Mouse (Mus musculus) natural killer cell, adult 2 months (primary cell): ENCODE results near the gene Tra2a.
A peak's percentile ranks its signal among the peaks of the same experiment; 100 is the strongest.
"Not testable (repeated sequence)": the region's sequence is repeated elsewhere in the genome, so short reads cannot be mapped to it uniquely, and the experiment has no call there.

Experiments
- DNase-seq, 2 experiments: peaks; one replicate each; pipeline ENCODE4 v3.0.0; 2022; ENCODE audit warnings: low spot score in 2 of 2

Gene Tra2a

DNA sequence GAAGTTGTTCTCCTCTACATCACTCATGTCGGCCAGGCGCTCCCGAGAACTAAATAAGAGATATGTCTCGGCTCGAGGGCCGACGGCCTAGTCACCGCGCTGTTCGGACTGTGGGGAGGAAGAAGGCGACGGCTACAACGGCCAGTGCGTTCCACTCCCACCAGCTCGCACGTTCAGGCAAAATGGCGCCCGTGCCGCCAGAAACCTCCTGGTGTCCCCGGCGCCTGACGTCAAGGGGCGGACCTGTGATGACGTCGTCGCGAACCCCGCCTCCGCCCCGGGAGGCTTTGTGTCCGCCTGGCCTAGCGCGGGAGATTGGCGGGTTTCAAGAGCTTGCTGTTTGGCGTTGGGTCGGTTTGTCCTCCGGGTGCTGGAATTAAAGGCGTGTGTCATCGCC lies at the start of gene Tra2a:
Gene Tra2a, minus strand, starts transcription at position 187 of the 397 bp plus-strand sequence.
- DNase-seq: peak; percentile 96 to 97

DNA sequence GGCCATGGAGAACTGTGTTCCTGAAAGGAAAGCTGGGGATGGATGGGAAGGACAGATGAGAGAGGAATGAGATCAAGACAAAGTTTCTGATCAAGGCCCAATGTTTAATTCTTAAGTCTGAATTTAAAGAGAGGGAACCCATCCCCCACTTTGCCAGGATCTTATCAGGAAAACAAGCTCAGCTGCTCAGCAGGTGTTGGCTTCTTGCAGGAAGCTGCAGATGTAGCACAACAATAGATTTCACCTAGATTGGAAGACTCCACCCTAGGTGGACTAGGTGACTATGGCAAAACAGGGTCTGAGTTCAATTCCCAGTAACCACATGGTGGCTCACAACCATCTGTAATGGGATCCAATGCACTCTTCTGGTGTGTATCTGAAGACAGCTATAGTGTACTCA lies 34.5 kb upstream of the Tra2a start:
- no peak for DNase-seq

DNA sequence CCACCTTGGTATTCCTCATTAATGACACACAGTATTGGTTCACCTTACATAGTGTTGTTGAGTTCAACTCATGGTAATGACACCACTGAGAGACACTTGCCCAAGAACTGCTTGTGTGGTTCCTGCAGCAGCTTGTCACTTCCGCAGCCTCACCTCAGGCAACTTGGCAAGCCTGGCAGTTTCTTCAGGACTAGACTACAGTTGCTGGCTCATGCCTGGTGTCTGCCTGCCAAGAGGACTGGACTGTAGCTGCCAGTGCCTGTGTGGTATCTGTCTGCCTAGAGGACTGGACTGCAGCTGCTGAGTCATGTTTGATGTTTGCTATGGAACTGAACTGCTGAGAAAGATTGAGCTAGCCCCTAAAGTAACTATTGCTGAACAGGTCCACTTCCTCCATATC lies 18.3 kb upstream of the Tra2a start:
- no peak for DNase-seq

DNA sequence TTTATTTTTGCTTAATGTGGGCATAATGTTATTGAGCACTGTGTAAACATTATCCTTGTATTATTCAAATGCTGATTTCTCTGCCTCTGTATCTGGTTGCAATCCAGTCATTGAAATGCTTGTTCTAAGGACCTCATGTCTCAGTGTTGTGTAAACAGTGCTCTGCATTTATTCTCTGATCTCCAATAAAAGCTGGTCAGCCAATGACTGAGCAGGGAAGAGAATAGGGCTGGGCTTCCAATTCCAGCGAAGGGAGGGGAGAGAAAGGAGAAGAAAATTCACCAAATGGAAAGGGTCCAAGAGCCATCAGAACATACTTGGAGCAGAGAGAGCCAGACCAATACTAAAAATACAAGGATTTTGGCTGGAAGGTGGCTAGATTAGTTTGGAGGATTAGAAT lies 17.1 kb upstream of the Tra2a start:
- DNase-seq: no peak

DNA sequence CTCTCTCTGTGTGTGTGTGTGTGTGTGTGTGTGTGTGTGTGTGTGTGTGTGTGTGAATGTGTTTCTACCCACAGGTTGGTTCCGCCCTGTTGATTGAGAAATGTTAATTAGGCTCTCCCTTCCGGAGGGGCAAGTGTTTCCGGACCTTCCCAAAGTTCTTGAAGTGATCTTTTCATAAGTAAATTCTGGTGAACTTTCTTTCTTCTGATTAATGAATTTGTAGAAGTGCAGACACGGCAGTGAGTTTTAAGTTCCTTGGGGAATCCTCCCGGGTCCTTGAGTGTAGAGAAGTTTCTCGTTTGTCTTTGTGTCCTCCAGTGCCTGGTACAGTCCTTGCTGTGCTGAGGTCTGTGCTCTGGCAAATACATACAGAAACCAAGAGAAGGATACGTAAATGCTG lies 11.5 kb upstream of the Tra2a start:
- no peak for DNase-seq

DNA sequence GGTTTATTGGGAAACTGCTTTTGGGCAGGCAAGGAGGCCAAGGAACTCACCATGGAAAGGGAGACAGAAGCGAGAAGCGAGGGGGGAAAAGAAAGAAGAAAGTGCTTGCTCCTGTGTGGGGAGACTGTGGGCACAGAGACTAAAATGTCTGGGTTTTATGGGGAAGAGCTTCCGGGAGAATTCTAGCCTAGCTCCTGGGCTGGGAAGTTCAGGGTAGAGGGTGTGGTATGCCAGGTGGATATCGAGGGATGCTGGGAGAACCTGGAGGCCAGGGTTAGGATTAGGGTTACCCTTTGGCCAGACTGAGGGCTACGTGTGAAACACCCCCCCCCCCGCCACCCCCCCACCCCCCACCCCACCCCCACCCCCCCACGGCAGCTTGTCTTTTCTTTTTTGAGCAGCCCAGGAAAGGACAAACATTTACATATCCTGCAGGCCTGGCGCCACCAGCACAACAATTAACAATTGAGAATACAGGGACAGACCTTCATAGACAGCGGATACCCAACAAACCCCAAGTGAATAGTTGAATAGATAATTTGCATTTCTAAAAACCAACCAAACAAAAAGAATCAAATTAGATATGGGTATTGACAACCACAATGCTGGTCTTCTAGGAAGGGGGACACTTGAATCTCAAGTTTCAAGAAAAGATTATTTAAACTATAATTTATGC lies 10.7 kb upstream of the Tra2a start:
- no peak for DNase-seq

DNA sequence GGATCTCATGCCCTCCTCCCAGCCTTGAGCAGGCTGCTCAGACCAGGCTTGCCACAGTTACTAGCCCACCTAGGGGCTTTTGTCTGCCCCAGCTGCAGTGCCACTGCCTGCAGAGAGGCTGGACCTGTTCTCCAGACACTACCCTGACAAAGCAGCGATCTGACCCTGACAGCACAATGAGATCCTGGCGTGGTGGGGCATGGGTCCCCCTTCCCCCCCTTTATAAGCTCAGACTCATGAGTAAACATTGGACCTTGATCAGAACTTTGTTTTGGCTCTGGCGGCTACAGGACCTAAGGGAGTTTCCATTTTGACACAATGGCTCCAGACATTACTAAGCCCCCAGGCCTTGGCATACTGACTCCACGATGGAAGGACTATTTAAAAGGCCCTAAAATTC lies 10.1 kb upstream of the Tra2a start:
- no peak for DNase-seq

DNA sequence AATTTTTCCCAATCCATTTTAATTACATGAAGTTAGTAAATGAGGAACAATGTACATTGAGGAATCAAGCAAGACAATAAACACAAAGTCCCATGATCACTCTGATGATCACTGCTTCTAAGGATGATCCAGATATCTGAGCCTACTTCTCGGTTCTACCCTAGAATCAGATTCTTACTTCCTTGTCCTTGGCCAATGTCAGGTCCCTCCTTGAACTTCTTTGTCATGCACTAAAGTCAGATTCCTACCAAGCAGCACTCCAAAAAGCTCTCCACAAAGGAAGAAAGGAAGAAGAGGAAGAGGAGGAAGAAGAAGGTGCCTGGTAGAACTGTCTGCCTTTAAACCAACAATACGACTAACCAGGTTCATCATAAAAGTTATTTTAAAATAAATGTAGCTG lies 9.0 kb upstream of the Tra2a start:
- DNase-seq: no peak

DNA sequence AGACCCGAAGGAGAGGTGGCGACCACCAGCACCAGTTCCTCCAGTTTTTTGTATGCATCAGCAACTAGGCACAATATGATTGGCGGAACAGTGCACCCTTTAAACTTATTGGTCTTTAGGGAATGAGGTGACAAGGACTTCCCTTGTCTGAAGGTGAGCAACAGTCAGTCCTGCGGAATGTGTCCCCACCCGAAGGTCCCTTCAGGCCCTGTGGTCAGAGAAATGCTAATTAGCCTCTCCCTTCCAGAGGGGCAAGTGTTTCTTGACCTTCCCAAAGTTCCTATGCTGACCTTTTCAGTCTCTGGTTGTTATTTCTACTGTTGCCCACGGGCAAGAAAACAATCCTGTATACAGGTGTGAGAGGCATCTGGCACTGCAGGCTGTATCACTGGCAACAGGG lies 8.0 kb upstream of the Tra2a start:
- DNase-seq: no peak

DNA sequence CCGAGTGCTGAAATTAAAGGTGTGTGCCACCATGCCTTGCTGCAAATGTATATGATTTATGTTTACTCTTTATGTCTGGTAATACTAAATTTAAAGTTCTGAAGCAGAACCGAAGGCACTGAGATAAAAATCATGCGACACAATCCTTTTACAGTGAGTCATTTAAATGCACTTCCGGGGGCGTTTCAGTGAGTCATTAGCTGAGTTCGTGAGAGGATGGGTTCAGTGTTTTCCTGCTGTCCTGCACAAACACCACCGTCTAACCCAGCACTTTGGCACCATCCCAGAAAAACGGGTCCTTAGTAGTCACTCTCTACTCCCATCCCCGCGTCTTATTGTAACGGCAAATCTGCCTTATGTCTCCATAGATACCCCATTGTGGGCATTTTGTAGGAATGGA lies 6.1 kb upstream of the Tra2a start:
- DNase-seq: no peak

DNA sequence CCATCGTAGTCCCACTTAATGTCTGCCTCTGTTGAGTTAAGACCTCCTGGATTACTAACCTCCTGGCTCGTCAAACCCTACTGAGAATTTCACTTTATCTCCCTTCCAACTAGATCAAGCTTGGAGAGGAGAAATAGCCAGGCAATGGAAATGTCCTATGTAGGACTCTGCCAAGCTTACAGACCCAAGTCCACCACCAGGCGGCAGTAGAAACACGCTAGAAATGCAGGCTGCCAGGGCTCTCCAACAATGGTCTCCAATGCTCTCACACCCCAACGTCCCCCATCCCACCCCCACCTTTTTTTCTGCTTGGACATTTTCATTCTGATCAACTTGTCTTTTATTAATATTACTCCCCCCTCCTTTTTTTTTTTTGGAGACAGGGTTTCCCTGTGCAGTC lies 5.4 kb upstream of the Tra2a start:
- peak; percentile 66 to 78 for DNase-seq

DNA sequence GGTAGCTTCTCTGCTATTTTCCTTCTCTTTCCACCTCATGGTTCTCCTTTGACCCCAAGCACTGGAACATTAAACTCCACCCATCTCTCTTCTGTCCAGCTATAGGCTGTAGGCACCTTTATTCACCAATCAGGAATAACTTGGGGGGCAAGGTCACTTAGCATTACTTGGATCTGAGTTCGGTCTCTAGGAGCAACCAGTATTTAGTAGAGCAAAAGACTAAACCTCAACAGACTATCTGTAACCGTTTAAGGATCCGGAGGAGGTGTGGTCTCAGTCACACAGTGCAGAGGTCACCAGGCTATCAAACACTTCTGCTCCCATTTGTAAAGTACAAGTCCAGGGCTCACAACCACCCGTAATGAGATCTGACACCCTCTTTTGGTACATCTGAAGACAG lies 3.9 kb upstream of the Tra2a start:
- DNase-seq: no peak

DNA sequence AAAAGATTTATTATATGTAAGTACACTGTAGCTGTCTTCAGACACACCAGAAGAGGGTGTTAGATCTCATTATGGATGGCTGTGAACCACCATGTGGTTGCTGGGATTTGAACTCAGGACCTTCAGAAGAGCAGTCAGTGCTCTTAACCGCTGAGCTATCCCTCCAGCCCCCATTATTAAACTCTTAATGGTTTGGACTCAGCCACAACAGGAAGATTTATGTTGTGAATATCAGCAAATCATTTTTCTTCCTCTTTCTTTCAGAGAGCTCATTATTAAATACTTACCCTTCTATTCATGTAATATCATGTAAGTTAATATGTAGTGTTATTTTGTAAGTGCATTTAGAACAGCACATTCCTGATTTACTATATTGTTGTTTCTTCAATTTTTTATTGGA lies 1.4 kb upstream of the Tra2a start:
- DNase-seq: not testable (repeated sequence)

DNA sequence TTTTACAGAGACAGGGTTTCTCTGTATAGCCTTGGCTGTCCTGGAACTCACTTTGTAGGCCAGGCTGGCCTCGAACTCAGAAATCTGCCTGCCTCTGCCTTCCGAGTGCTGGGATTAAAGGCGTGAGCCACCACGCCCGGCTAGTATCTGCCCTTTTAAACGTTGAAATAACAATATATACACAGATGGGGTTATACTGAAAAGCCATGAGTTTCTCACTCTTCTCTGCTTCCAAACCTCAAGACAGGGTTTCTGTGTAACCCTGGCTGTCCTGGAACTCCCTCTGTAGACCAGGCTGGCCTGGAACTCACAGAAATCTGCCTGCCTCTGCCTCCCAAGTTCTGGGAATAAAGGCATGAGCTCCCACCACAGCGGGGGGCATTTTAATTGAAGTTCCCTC lies 613 bp upstream of the Tra2a start:
- DNase-seq: not testable (repeated sequence)

DNA sequence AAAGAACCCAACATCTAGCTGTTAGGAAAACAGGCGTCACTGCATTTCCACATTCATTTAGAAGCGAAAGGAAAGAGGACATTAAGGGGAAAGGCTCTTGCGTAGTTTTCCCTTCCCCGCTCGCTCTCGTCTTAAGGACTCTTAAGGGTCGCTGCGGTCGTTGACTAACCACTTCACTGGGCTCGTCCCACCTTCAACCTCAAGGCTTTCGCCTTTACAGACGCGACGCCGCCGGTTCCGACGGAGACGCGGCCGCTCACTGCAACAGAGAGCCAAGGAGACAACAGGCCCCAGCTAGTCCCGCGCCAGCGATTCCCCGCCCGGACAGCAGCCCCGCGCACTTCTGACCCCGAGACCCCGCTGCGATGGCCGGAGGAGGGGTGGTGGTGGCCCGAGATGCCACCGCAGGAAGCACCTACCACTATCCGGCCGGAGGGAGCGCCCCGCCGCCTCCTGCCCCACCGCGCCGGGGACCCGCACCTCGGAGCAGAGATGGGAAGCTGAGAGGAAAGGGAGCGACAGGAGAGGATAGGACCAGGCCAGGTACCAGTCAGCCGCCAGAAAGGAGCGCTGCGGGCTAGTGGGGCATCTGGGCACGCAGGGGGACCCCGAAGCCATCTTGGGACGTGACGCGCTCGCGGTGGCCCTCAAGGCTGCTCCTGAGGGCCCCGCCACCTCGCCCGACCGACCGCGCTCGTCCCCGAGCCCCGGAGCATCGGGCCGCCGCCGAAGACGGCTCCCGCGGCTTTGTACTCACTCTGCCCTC lies 569 bp downstream of the Tra2a start:
- peak; percentile 41 to 44 for DNase-seq

DNA sequence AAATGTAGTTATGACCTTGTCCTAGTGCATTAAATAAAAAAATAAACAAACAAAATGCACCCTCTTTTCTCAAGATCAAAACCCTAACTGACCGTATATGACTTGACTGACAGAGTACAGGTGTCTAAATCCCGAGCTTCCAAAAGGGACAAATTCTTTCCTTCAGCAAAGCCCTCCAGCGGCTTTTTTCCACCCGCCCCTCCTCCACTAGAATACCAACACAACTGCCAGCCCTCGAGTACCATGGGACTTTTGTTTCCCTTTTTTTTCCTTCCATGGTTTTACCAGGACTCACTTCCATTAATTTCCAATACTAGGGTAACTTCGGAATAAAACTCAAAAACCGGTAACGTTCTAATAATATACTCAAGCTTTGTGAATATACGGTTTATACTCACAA lies 1.4 kb downstream of the Tra2a start:
- DNase-seq: no peak

DNA sequence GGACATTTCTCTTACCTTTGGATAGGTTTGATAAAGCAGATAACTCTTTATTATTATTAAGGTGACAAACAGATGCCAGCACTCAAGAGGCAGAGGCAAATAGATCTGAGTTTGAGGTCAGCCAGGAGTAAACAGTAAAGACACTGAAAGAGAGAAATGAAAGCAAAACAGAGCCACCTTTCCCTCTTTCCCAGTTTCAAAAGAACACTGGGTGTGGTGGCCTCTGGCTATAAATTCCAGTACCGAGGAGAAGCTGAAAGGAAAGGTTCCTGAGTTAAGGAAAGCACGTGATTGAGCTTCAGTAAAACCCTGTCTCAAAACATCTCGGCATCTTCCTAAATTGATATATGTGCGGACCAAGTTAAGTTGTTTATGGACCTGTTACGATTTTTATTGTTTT lies 4.1 kb downstream of the Tra2a start:
- no peak for DNase-seq

DNA sequence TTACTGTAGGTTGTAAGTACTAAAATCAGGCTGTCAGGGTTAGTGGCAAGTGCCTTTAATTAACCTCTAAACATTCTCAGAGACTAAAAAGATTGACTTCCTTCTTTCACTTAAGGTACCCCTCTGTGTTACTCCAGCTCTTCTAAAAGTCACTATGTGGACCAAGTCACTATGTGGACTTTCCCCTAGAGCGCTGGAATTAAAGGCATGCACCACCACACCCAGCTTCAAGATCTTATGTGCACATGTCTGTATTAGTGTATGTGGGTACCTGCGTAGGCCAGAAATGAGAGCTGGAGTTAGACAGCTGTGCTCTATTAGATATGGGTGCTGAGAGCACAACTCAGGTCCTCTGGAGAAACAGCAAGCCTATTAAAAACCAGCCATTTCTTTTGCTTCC lies 6.0 kb downstream of the Tra2a start:
- DNase-seq: no peak

DNA sequence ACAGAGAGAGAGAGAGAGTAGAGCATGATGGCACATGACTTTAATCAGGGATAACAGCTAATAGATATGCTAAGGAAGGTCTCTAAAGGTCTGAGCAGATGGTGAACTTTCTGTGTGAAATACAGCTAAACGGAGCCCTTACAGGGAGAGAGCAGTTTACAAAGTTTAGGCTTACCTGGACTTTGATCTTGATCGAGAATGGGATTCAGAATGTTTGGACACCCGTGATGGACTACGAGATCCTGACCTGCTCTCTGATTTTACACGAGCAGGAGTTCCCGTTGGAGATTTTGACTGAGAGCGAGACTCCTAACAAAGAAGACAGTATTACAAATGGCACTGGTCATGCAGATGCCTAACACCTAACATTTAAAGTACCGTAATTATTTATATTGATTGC lies 11.6 kb downstream of the Tra2a start:
- DNase-seq: no peak

DNA sequence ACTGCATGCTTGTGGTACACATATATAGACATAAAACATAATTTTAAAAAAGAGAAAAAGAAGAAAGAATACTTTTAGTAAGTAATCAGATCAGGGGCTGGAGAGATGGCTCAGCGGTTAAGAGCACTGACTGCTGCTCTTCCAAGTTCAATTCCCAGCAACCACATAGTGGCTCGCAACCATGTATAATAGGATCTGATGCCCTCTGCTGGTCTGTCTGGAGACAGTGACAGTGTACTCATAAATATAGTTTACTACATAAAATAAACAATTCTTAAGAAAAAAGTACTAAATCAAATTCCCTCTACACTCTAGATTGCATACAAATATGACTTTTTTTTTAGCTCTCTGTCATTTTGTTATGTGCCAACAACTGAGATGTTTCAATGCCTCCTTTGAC lies 12.6 kb downstream of the Tra2a start:
- no peak for DNase-seq

DNA sequence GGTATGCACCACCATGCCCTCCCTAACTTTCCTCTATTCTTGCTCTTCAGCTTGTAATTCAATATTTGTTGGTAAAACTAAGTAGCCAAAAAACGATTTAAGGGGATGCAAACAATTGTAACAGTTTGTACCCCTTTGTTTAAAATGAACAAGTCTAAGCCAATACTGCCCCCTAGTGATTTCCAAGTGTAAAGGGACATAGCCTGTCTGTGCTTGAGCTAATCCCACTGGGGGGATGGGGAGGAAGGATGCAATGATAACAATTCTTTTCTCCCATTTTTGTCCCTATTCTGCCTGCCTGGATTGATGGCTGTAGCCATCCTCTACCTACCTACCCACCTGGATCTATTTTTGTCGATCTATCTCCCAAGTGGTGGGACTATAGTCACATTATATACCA lies 16.6 kb downstream of the Tra2a start:
- DNase-seq: no peak

DNA sequence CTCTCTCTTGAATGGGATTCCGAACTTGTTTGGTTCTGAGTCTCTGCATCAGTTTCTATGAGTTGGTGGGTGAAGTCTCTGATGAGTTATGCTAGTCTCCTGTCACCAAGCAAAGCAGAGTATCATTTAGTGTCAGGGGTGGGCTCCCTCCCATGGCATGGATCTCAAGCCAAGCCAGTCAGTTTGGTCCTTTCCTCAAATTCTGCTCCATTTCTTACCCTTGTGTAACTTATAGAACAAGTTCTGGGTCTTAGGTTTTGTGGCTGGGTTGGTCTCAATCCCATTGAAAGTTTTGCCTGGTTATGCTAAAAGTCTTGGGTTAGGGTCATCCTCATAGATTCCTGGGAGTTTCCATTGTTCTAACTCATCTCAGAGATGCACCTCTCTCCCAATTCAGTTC lies 21.5 kb downstream of the Tra2a start:
- DNase-seq: no peak

DNA sequence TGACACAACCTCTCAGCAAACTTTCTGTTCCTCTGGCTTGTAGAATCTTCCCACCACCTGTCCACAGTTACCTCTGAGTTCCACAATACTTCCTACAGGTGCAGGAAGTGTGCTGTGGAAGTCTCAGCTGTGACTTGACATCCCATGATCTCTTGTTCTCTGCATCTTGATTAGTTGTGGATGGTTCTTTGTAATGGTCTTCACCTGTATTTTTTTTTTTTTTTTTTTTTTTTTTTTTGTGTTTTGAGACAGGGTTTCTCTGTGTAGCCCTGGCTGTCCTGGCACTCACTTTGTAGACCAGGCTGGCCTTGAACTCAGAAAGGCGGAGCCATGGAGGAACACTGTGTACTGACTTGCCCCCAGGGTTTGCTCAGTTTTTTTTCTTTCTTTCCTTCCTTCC lies 22.3 kb downstream of the Tra2a start:
- DNase-seq: no peak

DNA sequence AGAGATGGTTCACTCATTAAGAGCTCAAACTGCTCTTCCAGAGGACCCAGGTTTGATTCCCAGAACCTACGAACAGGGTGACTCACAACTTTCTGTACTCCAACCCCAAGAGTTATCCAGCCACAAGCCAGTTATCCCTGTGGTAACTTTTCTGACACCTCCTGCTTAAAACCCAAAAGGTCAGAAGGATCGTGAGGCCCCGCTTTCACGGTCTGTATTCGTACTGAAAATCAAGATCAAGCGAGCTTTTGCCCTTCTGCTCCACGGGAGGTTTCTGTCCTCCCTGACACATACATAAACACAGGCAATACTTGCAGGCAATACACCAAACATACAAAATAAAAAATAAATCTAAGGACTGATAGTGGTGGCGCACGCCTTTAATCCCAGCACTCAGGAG lies 27.5 kb downstream of the Tra2a start:
- DNase-seq: peak; percentile 100
